Mouse (Mus musculus) megakaryocyte, adult 5-6 weeks (primary cell): ENCODE data around the gene Eml1. TPM values are rescaled to one million over a fixed set of nuclear protein-coding genes. Genes with fewer than 3 reads are reported as not detected.
A peak's percentile ranks its signal among the peaks of the same experiment; 100 is the strongest.

ENCODE experiments used
- ATAC-seq: 2 replicates; pipeline ENCODE4 v1.8.0; 2016; ENCODE audit warnings: mild to moderate bottlenecking, inconsistent platforms; ENCODE audit not compliant: poor library complexity, severe bottlenecking
- total RNA-seq, 2 experiments: library from RNA; stranded (forward) in 1 of 2; stranded (reverse) in 1 of 2; fragments of 153-499, 151-499 nt in 1 of 2; fragments of 221-1000, 200-1000 nt in 1 of 2; gene quantifications; 2 replicates each; pipeline versions ENCODE4 v1.2.3 to v1.2.4; 2015 to 2017

Eml1 gene
- total RNA-seq, 2 experiments from 2014 or later, result 0.60 TPM; not detected in 1

- ATAC-seq, result no peak
Measured at GRCm38 (mm10) chr12:108419570-108419969, 48.8 kb downstream of the Eml1 start.

GRCm38 (mm10) chr12:108421477-108421876, 50.7 kb downstream of the Eml1 start:
- no peak for ATAC-seq

- ATAC-seq, result no peak
Measured at GRCm38 (mm10) chr12:108422495-108422857, 51.7 kb downstream of the Eml1 start.

- peak; percentile 43 for ATAC-seq
Measured at GRCm38 (mm10) chr12:108422858-108423631, 52.3 kb downstream of the Eml1 start.

GRCm38 (mm10) chr12:108430964-108431363, 60.2 kb downstream of the Eml1 start:
- no peak for ATAC-seq

- no peak for ATAC-seq
Measured at GRCm38 (mm10) chr12:108431714-108432113, 61.0 kb downstream of the Eml1 start.

- ATAC-seq, result no peak
Measured at GRCm38 (mm10) chr12:108432578-108432977, 61.8 kb downstream of the Eml1 start.

- ATAC-seq, result no peak
Measured at GRCm38 (mm10) chr12:108433030-108433429, 62.3 kb downstream of the Eml1 start.

GRCm38 (mm10) chr12:108433498-108433897, 62.7 kb downstream of the Eml1 start:
- ATAC-seq, result no peak

GRCm38 (mm10) chr12:108435444-108436015, 64.8 kb downstream of the Eml1 start:
- ATAC-seq, result no peak

- ATAC-seq, result no peak
Measured at GRCm38 (mm10) chr12:108436029-108436923, 65.5 kb downstream of the Eml1 start.

GRCm38 (mm10) chr12:108437446-108437845, 66.7 kb downstream of the Eml1 start:
- no peak for ATAC-seq

GRCm38 (mm10) chr12:108443271-108443670, 72.5 kb downstream of the Eml1 start:
- no peak for ATAC-seq

- no peak for ATAC-seq
Measured at GRCm38 (mm10) chr12:108443708-108444107, 73.0 kb downstream of the Eml1 start.

GRCm38 (mm10) chr12:108444166-108445115, 73.7 kb downstream of the Eml1 start:
- no peak for ATAC-seq

GRCm38 (mm10) chr12:108446721-108447120, 76.0 kb downstream of the Eml1 start:
- ATAC-seq, result no peak

- no peak for ATAC-seq
Measured at GRCm38 (mm10) chr12:108448396-108448795, 77.6 kb downstream of the Eml1 start.

GRCm38 (mm10) chr12:108449935-108450334, 79.2 kb downstream of the Eml1 start:
- peak; percentile 78 for ATAC-seq

GRCm38 (mm10) chr12:108450546-108450945, 79.8 kb downstream of the Eml1 start:
- ATAC-seq, result no peak

- ATAC-seq, result 0 out of 2 replicates have a peak, but pooled peaks have one; percentile 8
Measured at GRCm38 (mm10) chr12:108452151-108452874, 81.6 kb downstream of the Eml1 start.
